Mouse (Mus musculus) skeletal muscle tissue, adult 2 months (tissue): ENCODE measurements around the gene Eddm3b.
"Not testable (repeated sequence)": the region's sequence is repeated elsewhere in the genome, so short reads cannot be mapped to it uniquely, and the experiment has no call there.

Source experiments
- DNase-seq: peaks from one replicate; pipeline ENCODE4 v3.0.0-alpha.2; 2012; ENCODE audit warnings: low read depth, low spot score

Gene Eddm3b

DNA sequence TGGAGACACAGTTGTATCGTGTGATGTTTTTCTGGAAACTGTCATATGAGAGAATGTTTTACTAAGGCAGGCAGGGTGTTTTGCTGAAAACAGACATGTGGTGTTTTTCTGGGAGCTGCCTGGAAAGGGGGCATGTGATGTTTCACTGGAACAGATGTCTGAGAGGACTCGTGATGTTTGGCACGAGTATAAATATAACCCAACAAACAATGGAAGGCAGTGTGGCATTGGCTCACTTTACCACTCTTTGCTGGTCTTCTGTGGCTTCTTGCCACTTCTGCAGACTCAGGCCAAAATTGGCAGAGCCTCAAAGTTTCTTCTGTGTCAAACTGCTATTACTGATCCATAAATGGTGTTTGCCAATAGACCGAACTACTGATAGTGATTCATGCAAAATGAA, 29.1 kb downstream of the Eddm3b start:
- no peak for DNase-seq

DNA sequence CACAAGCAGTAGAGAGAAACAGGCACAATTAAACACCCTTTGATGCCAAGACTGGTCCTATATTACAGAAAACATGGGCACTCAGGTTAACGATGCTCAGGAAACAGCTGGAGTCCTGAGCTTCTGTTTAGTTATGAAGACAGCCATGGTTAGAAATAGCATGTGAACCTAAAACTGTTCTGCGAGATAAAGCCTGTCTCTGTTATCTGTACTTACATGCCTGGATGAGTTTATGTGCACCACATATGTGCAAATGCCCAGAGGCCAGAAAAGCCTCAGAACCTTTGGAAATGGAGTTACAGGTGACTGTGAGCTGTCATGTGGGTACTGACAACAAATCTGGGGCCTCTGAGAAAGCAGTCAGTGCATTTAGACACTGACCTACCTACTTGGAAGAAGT, 29.7 kb downstream of the Eddm3b start:
- no peak for DNase-seq

DNA sequence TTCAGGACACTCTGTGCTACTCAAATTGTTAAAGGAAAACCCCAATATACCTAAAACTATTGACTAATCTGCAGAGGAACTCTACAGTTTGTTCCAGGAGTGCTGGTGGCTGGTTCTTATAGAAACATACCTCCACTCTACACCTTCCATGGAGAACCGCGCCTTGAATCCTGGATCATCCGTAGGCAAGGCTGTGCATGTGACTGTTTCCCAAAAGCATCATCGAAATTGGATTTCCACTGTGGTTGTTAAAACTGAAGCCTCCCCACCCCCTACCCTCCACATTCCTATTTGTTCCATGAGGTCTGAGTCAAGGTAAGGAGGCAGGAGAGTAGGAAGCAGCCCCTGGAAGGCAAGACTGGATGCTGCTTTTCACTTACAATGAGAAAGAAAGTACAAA, 30.2 kb downstream of the Eddm3b start:
- no peak for DNase-seq

DNA sequence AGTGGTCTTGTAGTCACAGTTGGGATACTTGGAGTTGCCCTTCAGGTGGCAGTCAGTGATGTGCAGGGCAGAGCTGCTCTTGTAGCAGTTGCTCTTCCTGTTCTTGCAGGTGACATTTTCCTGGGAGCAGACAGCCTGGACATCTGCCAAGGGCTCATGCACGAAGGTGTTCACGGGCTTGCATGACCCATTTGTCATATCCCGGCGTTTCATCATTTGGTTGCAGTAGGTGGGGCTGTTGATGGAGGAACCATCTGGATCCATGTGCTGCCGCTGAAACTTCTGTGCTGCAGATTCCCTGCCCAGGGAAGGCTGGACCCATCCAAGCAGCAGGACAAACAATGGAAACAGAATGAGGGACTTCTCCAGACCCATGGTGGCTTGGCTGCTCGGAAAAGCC, 31.3 kb downstream of the Eddm3b start:
- DNase-seq = no peak

DNA sequence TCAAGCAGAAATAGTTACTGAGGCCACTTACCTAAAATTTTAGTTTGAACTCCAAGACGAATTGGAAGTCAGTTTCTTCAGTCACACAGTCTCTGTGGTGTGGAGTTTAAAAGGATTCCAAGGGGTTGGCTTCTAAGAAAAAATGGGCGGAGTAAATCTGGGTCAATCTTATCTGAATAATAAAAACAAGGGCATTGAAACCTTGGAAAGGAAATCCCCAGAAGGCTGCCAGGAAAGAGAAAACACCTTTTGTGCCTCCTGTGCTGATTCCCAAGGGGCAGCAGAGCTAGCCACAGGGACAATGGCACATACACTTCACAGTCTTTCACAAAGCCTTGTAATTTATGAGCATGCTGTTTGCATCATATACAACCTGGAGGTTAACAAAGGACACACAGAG, 32.5 kb downstream of the Eddm3b start, which contains the start of gene Rnase1:
Rnase1 (minus strand) TSS at position 101 of the 400 bp plus-strand sequence.
- DNase-seq = no peak

DNA sequence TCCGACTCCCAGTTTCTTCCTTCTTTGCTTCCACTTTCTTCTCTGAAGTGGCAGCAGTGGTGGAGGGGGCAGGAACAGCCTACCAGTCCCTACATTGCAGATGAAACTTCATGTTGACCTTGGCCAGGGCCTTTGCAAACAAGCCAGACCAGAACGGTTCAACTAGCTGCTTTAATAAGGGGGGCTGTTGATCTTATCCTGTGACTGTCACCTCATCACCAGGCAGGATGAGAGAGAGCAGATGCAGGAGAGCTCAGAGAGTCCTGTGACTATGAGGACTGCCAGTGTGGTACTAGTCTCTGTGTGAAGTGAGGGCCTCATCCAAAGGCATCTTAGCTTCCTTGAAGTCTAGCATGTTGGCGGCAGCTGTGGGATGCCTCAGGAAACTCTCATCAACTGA, 33.8 kb downstream of the Eddm3b start:
- no peak for DNase-seq

DNA sequence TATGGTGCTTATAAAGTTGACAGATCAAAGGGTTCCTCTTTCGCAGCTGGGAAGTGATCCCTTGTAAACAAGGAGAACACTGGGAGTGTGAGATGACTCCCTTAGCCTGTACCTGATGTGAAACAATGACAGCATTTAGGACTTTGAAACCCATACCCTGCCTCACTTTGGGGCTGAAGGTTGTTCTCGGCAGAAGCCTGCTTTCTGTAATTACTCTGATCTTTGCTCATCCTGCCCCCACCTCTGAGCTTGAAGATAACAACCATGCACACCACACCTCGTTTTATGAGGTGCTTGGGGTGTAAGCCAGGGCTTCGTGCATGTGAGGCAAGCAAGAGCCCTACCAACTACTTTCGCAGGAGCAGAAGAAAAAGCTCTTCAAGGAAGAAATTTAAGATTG, 34.9 kb downstream of the Eddm3b start:
- no peak for DNase-seq

DNA sequence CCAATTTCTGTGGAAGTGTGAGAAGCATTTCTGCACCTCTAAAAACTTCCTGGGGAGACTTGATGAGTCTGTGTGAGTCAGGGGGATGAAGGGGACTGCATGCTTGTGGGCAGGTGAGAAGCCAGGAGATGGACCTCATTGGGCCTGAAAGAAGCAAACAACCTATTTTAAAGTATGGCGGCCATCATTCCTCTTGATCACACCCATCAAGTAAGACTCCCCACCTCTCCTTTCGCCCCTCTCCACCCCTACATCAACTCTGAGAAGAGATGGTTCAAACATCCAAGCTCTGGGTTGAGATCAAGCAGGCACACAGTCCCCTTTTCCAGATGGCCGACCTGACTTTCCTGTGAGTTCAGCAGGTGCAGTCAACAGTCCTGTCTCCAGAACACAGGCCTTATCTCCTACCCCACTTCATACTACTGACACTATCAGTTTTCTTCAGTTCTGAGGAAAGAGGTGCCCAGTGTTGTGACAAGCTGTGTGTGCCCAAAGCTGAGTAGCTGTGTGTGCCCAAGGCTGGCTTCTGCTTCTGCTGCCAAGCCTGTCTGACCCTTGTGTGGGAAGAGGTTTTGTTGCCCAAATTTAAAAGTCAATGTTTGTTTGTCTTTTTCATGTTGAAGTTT, 36.1 kb downstream of the Eddm3b start:
- no peak for DNase-seq

DNA sequence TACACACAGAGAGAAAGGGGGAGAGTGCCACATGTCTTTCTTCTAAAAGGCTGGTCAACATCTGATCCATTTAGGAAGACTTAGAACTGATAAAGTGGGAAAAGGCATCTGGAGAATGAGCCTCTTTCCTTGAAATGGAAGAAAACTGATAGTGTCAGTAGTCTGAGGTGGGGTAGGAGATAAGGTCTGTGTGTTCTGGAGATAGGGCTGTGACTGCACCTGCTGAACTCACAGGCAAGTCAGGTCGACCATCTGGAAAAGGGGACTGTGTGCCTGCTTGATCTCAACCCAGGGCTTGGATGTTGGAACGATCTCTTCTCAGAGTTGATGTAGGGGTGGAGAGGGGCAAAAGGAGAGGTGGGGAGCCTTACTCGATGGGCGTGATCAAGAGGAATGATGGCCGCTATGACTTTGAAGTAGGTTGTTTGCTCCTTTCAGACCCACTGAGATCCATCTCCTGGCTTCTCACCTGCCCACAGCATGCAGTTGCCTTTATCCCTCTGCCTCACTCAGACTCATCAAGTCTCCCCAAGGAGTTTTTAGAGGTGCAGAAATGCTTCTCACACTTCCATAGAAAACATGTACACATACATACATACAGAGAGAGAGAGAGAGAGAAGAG, 38.1 kb downstream of the Eddm3b start:
- no peak for DNase-seq

DNA sequence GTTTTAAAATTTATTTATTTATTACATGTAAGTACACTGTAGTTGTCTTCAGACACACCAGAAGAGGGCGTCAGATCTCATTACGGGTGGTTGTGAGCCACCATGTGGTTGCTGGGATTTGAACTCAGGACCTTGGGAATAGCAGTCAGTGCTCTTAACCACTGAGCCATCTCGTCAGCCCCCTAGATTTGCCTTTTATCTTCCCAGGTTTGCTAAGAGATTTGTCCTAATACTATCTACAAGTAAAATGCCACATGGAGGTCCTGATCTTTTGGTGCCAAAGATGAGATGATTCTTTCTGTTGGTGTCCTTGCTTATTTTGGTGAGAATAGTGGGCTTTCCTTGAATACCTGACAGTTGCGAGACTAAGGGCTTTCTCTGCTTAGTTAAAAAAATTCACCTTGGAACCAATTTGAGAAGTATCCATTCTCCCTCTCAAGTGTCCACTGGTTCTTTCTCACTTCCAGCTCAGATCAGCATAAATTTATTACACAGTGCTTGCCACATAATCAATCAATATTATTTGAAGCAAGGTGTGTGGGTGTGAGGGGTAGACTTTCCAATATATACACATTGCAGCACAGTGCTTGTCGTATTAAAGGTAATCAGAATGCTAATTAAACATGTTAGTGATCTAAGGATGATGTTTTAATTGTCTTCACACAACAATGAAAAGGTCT, 42.0 kb downstream of the Eddm3b start:
- no peak for DNase-seq

DNA sequence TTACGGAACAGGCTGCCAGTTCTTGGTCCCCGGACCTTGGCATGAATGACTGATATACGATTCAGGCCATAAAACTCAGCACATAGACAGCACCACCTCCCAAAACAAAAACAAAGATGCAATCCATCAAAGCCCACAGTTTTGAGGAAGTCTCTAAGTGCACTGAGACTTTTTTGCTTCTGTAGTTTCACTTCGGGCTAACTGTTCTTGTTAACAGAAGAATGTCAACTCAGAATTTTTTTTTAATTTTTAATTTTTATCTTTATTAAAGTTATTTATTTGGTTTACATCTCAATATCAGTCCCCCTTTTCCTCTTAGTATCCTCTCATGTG, 42.5 kb downstream of the Eddm3b start:
- DNase-seq = no peak

DNA sequence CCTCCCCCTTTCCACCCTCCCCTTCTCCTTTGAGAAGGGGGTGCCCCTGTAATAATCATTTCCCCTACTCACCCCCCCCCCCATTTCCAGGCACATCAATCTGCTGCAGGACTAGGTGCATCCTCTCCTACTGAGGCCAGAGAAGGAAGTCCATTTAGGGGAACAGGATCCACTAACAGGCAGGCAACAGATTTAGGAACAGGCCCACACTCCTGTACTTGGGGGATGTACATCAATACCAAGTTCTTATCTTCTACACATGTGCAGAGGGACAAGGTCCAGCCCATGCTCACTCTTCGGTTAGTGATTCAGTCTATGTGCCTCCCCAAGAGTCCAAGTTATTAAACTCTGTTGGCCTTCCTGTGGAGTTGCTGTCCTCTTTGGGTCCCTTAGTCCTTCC, 42.8 kb downstream of the Eddm3b start:
- no peak for DNase-seq

DNA sequence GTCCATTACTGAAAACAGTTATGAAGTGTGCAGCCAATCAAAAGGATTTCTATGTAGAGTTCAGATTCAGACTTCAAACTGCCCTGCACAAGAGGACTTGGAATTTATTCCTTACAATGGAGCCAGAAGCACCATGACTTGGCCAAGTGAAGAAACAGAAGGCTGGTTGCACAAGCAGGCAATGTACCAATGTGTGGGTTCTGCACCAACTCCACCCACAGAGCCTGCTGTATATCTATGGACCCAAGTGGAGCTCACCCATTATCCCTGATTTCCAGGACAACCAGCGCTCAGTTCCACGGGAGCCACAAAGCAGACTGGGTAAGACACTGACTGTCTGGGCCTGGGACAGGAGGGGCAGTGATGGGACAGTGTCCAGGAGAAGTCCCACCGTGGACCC, 47.8 kb downstream of the Eddm3b start, which contains the start of gene Rnase2b:
Rnase2b (plus strand) TSS at position 285 of the 400 bp plus-strand sequence.
- DNase-seq = not testable (repeated sequence)

DNA sequence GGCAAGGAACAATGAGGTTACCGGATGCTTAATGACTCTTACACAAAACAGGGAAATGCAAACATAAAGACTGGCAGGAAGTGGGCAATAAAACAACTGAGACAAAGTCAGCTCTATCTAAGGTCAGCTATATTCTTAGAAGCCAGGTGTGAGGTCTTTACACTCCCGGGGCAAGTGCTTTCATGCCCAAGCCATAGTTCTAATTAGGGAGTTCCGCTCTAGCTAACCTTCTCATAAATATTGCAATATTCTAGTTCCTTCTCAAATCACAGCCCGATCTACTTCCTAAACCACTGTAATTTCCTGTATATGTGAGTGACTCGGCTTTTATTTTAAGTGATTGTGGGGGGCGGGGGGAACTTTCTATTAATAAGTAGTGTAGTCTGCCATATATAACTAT, 49.1 kb downstream of the Eddm3b start:
- not testable (repeated sequence) for DNase-seq

DNA sequence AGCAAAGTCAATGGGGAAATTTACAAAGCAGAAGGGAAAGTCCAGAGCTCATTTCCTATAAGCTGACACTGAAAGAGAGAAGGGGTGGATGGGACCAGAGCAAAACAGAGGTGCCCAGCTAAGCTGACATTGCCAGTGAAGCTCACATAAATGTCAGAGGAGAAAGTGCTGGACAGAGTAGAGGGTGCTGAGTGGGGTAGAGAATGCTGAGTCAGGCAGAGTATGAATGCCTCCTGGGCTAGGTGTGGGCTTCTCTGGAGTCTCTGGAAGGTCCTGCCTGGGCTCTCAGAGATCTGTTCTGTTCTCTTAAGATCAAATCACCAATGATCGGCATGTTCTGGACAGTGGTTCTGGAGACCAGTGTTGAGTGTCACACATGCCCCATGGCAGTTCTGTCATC, 51.2 kb downstream of the Eddm3b start:
- no peak for DNase-seq

DNA sequence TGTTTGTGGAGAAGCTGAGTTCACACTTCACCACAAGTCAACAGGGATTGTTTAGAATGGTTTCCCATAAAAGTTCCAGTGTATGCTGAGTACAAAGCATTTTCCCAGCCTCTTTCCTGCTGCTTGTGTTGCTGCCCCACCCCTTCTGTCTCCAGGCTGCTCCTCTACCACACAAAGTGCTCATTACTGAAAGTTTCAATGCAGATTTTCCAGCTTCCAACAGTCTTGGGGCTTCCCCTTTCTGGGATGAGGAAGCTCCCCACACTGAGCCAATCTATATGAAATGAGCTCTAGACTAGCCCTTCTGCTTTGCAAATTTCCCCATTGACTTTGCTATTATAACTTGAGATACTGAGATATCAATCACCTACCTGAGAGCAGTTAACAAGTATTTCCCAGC, 51.8 kb downstream of the Eddm3b start:
- DNase-seq = no peak
